Mouse (Mus musculus): ENCODE data around the gene Mrpl1.

The Mrpl1 gene

GRCm38 (mm10) chr5:96309566-96309965, 100.3 kb downstream of the Mrpl1 start:
- DNase-seq (ENCODE audit: low read depth, low spot score), result no peak

GRCm38 (mm10) chr5:96311677-96312076, 102.4 kb downstream of the Mrpl1 start:
- DNase-seq (ENCODE audit: low read depth, low spot score), result no peak
